Mouse (Mus musculus): ENCODE measurements around the gene Foxm1. TPM values are rescaled to one million over a fixed set of nuclear protein-coding genes. Genes with fewer than 3 reads are reported as not detected.

Foxm1 gene
- total RNA-seq, 1 experiment from 2014 or later: 2.4 TPM

DNA sequence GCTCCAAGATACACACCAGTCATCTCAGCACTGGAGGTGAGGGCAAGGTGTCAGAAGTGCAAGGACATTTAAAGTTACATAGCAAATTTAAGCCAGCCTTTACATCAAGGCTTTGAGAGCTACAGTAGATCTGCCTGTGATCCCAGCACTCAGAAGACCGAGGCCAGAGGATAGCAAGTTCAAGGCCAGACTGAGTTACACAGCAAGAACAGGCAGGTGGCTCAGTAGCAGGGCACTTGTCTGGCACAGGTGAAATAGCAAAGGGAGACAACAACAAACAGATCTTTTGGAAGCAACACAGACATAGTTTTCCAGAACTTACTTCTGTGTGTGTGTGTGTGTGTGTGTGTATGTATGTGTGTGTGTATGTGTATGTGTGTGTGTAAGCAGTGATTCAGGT is 55.3 kb downstream of the Foxm1 start:
- no peak for ATAC-seq (replicated peaks; ENCODE audit: insufficient number of reproducible peaks, low FRiP score, low TSS enrichment, poor library complexity, severe bottlenecking)

DNA sequence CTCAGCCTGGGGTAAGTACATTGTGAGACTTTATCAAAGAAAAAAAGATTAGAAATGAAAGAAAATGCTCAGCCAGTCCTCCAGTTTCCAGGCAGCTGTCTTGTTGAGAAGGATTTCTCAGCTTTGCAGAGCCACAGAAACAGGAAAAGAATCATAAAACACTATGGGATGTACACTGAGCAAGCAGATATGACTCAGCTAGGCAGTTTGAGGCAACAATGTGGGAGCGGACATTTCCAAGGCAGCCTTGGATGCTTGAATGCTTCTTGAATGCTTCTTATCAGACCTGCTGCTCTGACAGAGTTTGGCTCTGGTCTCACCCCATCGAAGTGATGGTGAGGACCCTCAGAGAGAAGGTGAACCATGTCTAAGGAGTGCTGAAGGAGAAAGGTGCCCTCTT is 58.3 kb downstream of the Foxm1 start:
- no peak for ATAC-seq (replicated peaks; ENCODE audit: insufficient number of reproducible peaks, low FRiP score, low TSS enrichment, poor library complexity, severe bottlenecking)

DNA sequence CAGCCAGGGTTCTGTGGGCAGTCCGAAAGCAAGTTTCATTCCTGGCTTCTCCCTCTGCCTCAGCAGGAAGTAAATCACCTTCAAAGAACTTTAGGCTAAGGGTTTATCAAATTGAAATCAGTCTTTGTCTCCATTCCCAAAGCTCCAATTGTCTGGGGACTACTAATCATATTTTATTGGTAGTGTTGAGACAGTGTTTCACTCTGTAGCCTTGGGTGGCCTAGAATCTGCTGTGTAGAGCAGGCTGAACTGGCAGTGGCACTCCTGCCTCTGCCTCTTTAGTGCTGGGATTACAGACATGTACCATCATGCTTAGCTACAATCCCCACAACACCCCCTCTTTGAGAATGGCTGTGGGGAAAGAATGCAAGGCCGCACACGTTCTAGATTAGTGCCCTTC is 58.7 kb downstream of the Foxm1 start:
- no peak for ATAC-seq (replicated peaks; ENCODE audit: insufficient number of reproducible peaks, low FRiP score, low TSS enrichment, poor library complexity, severe bottlenecking)

DNA sequence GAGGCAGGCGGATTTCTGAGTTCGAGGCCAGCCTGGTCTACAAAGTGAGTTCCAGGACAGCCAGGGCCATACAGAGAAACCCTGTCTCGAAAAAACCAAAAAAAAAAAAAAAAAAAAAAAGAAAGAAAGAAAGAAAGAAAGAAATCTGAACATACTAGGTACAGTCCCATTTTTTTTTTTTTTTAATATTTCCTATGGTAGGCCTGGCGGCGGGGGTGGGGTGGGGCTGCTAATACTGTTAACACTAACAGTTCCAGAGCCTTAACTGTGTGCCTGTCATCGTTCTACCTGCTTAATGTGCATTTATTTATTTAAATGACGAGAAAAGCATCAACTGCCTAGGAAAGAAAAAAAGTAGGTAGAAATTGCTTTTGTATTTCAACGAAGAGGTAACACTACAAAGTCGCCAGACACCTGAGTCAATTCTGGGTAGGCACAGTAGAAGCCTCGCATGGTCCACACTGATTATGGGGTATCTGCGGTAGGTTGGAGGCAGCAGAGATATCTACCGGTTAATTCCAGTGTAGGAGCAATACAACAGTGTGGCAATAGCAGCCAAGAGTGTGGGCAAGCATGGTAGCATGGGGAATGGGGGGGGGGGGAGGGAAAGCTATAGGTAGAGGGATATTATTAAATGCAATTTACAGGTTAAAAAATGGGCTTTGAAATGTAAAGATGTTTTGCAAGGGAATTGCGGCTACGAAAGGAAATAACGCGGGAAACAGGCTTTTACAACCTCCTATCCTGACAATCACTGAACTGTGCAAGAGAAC is 60.9 kb downstream of the Foxm1 start:
- ATAC-seq (replicated peaks; ENCODE audit: insufficient number of reproducible peaks, low FRiP score, low TSS enrichment, poor library complexity, severe bottlenecking): no peak

DNA sequence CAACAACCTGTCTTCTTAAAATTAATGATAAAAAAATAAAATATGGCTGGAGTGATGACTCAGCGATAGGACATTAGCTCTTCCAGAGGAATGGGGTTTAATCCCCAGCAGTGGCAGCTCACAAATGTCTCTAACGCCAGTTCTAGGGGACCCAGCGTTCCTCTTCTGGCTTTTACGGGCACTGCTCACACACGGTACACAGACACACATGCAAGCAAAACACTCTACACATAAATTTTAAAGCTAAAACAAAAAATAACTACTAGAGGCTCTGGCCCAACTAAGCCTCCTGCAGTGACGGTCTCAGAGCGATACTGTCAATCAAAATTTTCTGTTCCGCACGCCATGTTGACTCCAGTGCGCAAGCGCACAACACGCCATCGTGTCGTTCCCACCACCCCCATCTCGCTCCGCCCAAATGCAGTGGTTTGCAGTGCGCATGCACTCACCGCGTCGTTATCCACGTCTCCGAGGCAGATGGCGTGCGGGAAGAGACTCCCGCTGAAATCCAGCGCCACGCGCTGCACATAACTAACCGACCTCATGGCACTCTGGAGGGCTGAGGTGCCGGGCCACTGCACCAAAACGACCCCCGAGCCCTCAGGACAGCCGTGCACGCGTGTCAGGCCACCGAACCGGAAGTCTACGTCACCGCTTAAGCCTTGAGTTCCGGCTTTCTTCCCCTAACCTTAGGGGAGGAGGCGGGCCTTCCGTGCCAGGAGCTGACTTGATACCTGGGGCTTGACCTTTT is 61.7 kb downstream of the Foxm1 start, which contains the start of gene Itfg2:
TSS of gene Itfg2 (minus strand) at position 663 of the 751 bp plus-strand sequence.
- peak; percentile 94 for ATAC-seq (replicated peaks; ENCODE audit: insufficient number of reproducible peaks, low FRiP score, low TSS enrichment, poor library complexity, severe bottlenecking)

DNA sequence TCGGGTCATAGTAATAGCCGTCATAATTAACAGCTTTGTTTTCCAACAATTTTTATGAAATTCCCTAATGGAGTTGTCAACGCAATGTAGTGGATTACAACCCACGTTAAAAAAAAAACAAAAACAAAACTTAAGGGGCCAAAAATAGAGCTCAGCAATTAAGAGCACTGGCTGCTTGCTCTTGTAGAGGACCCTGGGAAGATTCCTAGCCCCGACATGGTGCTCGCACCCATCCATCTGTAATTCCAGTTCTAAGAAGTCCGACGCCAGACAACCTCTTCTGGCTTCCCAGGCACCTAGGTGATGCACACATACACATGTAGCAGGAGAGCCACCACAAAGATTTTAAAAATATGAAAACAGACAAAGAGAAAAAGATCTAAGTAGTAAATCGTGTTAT is 62.3 kb downstream of the Foxm1 start:
- ATAC-seq (replicated peaks; ENCODE audit: insufficient number of reproducible peaks, low FRiP score, low TSS enrichment, poor library complexity, severe bottlenecking): no peak

Other genes starting within 250 kb of the Foxm1 start
- 0.67 to 5.3 TPM (median 3.0 TPM) in 3 replicates for gene Tspan9, start 219.4 kb upstream of the Foxm1 start, total RNA-seq (2017)
- gene Tead4, start 62.1 kb upstream of the Foxm1 start, total RNA-seq (2017): not detected in 3 replicates
- 0.48 to 1.6 TPM (median 1.2 TPM) in 3 replicates for gene Tulp3, start 7.1 kb upstream of the Foxm1 start, total RNA-seq (2017)
- 22.2 to 35.8 TPM (median 32.9 TPM) in 3 replicates for gene Rhno1, start 56 bp upstream of the Foxm1 start, total RNA-seq (2017)
- not detected in 3 replicates for gene Tex52, start 12.5 kb downstream of the Foxm1 start, total RNA-seq (2017)
- not detected in 3 replicates for gene Gm44596, start 12.5 kb downstream of the Foxm1 start, total RNA-seq (2017)
- gene Nrip2, start 36.3 kb downstream of the Foxm1 start, total RNA-seq (2017): not detected in 3 replicates
- 13.7 to 16.8 TPM (median 16.1 TPM) in 3 replicates for gene Itfg2, start 62.0 kb downstream of the Foxm1 start, total RNA-seq (2017)
- 70.0 to 110 TPM (median 79.4 TPM) in 3 replicates for gene Fkbp4, start 75.7 kb downstream of the Foxm1 start, total RNA-seq (2017)
- gene Pzp, start 163.8 kb downstream of the Foxm1 start, total RNA-seq (2017): not detected in 3 replicates
- 0.19 TPM in 1 of 3 replicates, not detected in the others for gene A2ml1, start 218.6 kb downstream of the Foxm1 start, total RNA-seq (2017)

Data from monocyte, adult 5-6 weeks (primary cell).